Mouse (Mus musculus) ovary, postnatal 10 days (tissue): ENCODE results near the gene Stx8.

Experiments used
- DNase-seq: peaks from one replicate; pipeline ENCODE4 v3.0.0; 2022; ENCODE audit warnings: low spot score

Gene Stx8

GRCm38 (mm10) chr11:68145586-68146455 lies 179.8 kb downstream of the Stx8 start:
- DNase-seq = no peak

- DNase-seq = no peak
Observed at GRCm38 (mm10) chr11:68146456-68146851, 180.5 kb downstream of the Stx8 start.

- DNase-seq = no peak
Observed at GRCm38 (mm10) chr11:68150938-68151337, 184.9 kb downstream of the Stx8 start.

- no peak for DNase-seq
Observed at GRCm38 (mm10) chr11:68155821-68156220, 189.8 kb downstream of the Stx8 start.

- DNase-seq = no peak
Observed at GRCm38 (mm10) chr11:68158166-68158565, 192.2 kb downstream of the Stx8 start.

- DNase-seq = no peak
Observed at GRCm38 (mm10) chr11:68159867-68160266, 193.9 kb downstream of the Stx8 start.

DNA sequence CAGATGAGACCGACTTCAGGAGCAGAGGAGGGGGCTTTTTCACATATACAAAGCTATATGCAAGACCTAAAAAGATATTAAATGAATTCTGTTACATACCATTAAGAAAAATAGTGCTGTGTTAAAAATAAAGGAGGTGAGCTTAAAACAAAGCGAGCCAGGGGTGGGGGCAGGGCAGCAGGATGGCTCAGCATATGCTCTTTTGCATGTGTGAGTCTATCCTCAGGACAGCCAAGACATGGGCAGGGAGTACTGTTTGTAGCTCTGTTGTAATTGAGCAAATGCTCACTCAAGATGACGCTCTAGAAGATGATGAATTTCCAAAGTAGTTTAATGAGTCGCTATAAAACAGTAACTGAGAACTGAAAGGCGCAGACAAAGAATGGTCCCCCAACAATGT lies 198.4 kb downstream of the Stx8 start:
- no peak for DNase-seq

- no peak for DNase-seq
Observed at GRCm38 (mm10) chr11:68168427-68168826, 202.4 kb downstream of the Stx8 start.

- DNase-seq = no peak
Observed at GRCm38 (mm10) chr11:68171973-68172647, 206.1 kb downstream of the Stx8 start.

DNA sequence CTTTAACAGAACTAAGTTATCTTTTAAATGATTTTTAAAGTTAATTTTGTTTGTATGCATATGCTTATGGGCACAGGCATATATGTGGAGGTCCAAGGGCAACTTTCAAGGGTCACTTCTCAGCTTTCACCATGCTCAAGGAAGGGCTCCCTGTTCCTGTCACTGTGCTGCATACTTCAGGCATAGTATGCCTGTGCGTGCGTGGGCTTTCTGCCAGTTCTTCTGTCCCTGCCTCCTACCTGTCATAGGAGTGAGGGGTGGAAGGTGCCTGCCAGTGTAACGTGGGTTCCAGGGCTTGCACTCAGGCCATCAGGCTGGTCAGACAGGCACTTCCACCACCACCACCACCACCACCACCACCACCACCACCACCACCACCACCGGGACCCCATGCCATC lies 206.7 kb downstream of the Stx8 start:
- no peak for DNase-seq

- DNase-seq = no peak
Observed at GRCm38 (mm10) chr11:68176550-68176949, 210.6 kb downstream of the Stx8 start.

DNA sequence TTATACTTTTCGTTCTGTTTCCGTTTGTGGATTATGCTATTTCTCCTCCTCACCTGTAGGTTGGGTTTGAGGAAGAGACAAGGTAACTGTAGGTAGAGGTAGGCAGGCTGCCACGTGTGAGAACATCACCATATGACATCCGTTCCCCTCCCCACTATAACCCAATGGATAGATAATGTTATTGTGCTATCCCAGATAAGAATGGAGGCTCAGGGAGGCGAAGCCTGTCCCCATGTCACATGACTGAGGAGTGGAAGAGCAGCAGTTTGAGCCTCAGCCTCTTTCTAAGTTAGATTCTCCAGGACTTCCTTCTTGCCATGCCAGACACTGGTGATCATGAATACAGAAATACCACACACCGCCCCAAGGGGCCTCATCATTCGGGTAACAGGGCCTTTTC lies 211.4 kb downstream of the Stx8 start:
- no peak for DNase-seq

DNA sequence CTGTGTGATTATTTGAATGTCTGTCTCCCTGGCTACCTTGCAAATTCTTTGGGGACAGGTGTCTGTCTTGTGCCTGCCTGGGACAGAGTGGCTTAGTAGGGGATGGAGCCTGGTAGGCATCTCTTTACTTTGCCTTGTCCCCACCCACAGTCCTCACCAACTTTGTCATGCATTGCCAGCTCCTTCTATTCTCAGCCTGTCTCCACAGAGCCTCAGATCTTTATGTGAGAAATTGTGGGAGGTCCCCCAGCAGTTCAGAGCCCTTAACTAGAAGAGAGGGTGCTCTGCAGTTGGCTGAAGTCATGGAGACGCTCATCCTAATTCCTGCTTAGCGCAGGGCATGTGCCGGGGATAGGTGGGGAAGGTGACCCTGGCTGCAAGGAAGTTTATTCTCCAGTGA lies 219.7 kb downstream of the Stx8 start:
- no peak for DNase-seq

GRCm38 (mm10) chr11:68187242-68187641 lies 221.2 kb downstream of the Stx8 start:
- DNase-seq = no peak

- no peak for DNase-seq
Observed at GRCm38 (mm10) chr11:68188695-68189201, 222.8 kb downstream of the Stx8 start.

DNA sequence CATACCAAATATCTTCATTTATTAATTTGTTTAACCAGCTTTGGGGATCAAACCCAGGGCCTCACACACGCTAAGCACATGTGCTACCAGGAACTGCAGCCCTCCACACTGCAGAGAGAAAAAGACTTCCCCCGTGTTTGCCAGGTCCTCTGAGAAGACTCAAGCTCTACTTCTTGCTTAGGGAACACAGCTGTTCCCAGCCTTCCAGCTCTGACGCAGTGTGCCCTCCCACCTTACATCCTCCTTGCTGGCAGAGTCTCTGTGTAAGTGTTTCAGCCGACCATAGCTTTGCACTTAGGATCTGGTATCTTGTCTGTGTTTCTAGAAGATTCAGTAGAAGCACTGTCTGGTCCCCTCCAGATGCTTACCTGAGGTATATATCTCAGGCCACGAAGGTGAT lies 224.9 kb downstream of the Stx8 start:
- DNase-seq = no peak

DNA sequence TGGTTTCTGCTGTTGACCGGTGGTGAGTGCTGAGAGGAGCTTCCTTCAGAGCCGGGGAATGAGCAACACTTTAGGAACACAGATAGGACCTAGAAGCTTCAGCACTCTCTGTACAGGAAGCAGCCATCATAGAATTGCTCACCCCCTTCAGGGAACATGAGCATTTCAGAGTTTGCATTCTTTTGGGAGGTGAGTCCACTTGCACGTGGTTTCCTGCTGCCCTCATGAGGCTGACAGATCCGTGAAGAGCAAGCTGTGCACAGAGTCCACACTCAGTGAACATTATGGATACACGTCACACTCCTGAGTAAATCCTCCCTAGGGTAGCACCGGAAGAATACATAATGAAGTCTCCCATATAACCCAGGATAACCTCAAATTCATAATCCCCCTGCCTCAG lies 229.2 kb downstream of the Stx8 start:
- DNase-seq = no peak

- DNase-seq = no peak
Observed at GRCm38 (mm10) chr11:68195693-68196176, 229.7 kb downstream of the Stx8 start.

- no peak for DNase-seq
Observed at GRCm38 (mm10) chr11:68196566-68196965, 230.6 kb downstream of the Stx8 start.

DNA sequence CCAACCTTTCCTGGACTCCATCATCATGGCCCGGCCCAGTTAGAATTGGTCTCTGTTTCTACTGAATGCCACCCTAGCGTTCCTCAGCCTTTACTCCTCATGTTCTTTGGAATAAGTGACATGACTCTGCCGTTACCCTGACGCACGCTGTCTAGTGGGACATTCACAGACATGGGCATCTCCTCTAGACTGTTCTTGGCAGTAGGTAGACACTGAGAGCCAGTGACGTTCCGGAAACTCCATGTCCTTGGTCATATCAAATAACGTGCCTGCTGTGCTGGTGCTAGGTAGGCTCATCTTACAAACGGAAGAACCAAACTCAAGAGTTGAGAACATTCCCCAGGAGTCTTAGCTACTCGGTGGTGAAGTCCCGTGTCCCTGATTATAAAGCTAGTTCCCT lies 231.5 kb downstream of the Stx8 start:
- DNase-seq = no peak

DNA sequence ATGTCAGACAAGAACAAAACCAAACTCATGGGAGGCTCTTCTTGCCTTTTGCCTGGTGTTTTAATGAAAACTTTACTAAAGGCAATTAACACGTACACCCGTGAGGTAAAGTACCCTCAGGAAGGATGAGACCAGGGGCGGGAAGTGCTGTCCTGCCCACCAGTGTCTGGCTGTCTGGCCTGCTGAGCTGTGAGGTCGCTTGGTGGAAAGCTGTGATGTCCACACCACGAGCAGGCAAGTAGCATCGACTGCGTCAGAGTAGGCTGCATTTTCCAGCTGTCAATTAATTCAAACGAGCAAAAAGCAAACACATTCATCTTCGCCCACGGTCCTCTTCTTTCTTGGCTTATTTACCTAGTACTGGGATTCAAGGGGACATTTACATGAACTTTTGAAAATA lies 232.7 kb downstream of the Stx8 start:
- DNase-seq = no peak

DNA sequence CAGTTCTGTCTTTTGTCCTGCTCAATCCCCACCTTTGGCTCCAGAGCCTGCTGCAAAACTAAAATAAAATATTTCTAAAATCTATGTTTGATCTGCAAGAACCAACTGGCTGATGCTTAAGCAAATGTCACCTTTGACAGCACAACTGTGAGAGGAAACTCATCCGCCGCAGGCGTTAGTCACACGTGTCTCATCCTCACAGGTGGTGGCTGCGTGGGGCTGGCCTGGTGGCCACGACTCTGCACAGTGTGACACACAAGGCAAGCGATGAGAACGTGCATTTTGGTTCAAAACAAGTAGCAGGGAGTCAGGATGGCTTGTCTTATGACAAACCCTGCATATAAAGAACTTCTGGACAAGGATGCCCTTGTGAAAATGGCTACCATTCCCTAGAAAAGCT lies 233.1 kb downstream of the Stx8 start:
- DNase-seq = no peak

- DNase-seq = no peak
Observed at GRCm38 (mm10) chr11:68199801-68200423, 233.9 kb downstream of the Stx8 start.
